Mouse (Mus musculus): Measurements from ENCODE around the gene Glp2r. TPM values are rescaled to one million over a fixed set of nuclear protein-coding genes. Genes with fewer than 3 reads are reported as not detected.

The Glp2r gene
- polyA plus RNA-seq, 1 experiment = not detected

DNA sequence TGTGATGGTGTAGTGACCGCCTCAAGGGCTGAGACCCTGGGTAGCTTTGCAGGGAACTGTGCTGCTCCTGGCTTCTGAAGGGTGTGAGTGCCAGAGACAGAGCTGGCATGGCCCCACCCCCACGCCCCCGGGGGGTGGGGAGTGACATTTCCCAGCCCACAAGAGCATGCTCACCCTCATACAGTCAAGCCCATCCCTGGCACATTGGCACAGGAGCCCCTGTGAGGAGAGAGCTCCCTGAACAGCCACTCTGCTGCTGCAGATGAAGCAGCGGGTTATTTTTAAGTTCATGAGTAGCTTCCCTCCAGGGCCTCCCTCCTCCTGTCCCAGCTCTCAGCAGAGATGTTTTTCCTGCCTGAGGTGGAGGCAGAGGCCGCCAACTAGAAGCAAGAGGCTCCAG is 98.8 kb downstream of the Glp2r start:
- no peak overlapping the region for H3K27ac ChIP-seq (ENCODE audit: insufficient read depth, low read depth, low read length)
- no peak for DNase-seq
- WGBS = 68% methylated on average over 5 of the region's 5 CpGs
- H3K27me3 ChIP-seq (replicated peaks; ENCODE audit: control insufficient read depth, insufficient read depth, low read length) = no peaks in the 10 kb centered on the region
- H3K36me3 ChIP-seq (ENCODE audit: control insufficient read depth, insufficient read depth, low read length) = no peaks in the 10 kb centered on the region
- H3K4me1 ChIP-seq (ENCODE audit: control insufficient read depth, insufficient read depth, low read length) = peaks cover 3% of the 10 kb centered on the region; the same call in 1 of the 2 replicates
- no peak for TF ChIP-seq POLR2A (IDR thresholded peaks at IDR 0.05; ENCODE audit: low read depth, low read length)
- TF ChIP-seq CTCF (conservative IDR thresholded peaks at IDR 0.05; ENCODE audit: insufficient read depth, insufficient read length, low read depth, low read length) = no peak
- H3K4me3 ChIP-seq (ENCODE audit: insufficient read depth, low read depth, low read length) = no peak overlapping the region

GRCm38 (mm10) chr11:67670031-67670430 is 100.9 kb downstream of the Glp2r start:
- Histone ChIP-seq H3K4me1 (ENCODE audit: control insufficient read depth, insufficient read depth, low read length) (peaks cover 3% of the 10 kb centered on the region; the same call in 1 of the 2 replicates), H3K27ac (ENCODE audit: insufficient read depth, low read depth, low read length) (no peak overlapping the region), H3K27me3 (replicated peaks; ENCODE audit: control insufficient read depth, insufficient read depth, low read length) (no peaks in the 10 kb centered on the region), H3K4me3 (ENCODE audit: insufficient read depth, low read depth, low read length) (no peak overlapping the region), H3K36me3 (ENCODE audit: control insufficient read depth, insufficient read depth, low read length) (no peaks in the 10 kb centered on the region)
- WGBS = 95% methylated on average over 6 of the region's 6 CpGs
- TF ChIP-seq POLR2A (IDR thresholded peaks at IDR 0.05; ENCODE audit: low read depth, low read length) (no peak), CTCF (conservative IDR thresholded peaks at IDR 0.05; ENCODE audit: insufficient read depth, insufficient read length, low read depth, low read length) (no peak)
- no peak for DNase-seq

- no peak for DNase-seq
- no peaks in the 10 kb centered on the region for H3K36me3 ChIP-seq (ENCODE audit: control insufficient read depth, insufficient read depth, low read length)
- H3K4me1 ChIP-seq (ENCODE audit: control insufficient read depth, insufficient read depth, low read length) = peaks cover 3% of the 10 kb centered on the region; the same call in 1 of the 2 replicates
- TF ChIP-seq CTCF (conservative IDR thresholded peaks at IDR 0.05; ENCODE audit: insufficient read depth, insufficient read length, low read depth, low read length) (no peak), POLR2A (IDR thresholded peaks at IDR 0.05; ENCODE audit: low read depth, low read length) (no peak)
- no peak overlapping the region for H3K4me3 ChIP-seq (ENCODE audit: insufficient read depth, low read depth, low read length)
- no peak overlapping the region for H3K27ac ChIP-seq (ENCODE audit: insufficient read depth, low read depth, low read length)
- H3K27me3 ChIP-seq (replicated peaks; ENCODE audit: control insufficient read depth, insufficient read depth, low read length) = no peaks in the 10 kb centered on the region
- WGBS = 86% methylated on average over 3 of the region's 3 CpGs
These were observed 102.4 kb downstream of the Glp2r start for GRCm38 (mm10) chr11:67668460-67669007.

DNA sequence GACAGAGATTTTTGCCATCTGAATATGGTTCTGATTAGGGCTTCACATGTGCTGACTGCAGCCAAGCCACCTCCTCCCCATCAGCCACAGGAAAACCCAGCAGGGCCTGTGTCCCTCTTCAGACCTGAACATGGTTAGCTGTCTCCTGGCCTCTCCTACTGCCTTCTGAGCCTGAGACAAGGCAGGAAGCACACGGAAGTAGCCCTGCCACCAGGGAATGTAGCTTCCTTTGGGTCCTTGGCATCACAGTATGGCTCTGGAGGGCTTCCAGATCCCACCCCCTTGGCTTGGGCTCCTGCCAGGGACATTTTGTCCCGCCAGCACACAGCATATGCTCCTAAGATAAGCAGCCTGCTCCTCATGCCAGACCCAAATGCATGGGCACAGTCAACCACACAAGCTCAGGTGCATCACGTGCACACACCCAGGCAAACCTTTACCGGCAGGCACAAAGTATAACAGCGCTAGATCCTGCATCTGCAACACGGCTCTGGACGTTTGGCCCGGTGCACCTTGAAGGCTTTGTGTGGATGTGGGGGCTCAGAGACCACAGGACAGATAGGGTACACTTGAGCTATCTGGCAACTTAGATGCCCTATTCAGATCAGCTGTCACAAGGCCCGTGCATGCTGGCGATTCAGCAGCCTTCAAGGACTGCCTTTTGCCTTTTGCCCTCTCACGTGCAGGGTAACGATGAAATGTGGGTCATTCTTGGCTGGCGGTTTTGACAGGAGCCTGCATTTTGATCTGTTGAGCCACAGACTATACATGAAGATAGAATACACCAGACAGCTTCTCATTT is 103.2 kb downstream of the Glp2r start:
- Histone ChIP-seq H3K27ac (ENCODE audit: insufficient read depth, low read depth, low read length) (no peak overlapping the region), H3K4me1 (ENCODE audit: control insufficient read depth, insufficient read depth, low read length) (peaks cover 3% of the 10 kb centered on the region; the same call in 1 of the 2 replicates), H3K27me3 (replicated peaks; ENCODE audit: control insufficient read depth, insufficient read depth, low read length) (no peaks in the 10 kb centered on the region), H3K36me3 (ENCODE audit: control insufficient read depth, insufficient read depth, low read length) (no peaks in the 10 kb centered on the region), H3K4me3 (ENCODE audit: insufficient read depth, low read depth, low read length) (no peak overlapping the region)
- 64% methylated on average over 13 of the region's 13 CpGs for WGBS
- DNase-seq = peak; percentile 78
- TF ChIP-seq CTCF (conservative IDR thresholded peaks at IDR 0.05; ENCODE audit: insufficient read depth, insufficient read length, low read depth, low read length) (no peak), POLR2A (IDR thresholded peaks at IDR 0.05; ENCODE audit: low read depth, low read length) (no peak)

DNA sequence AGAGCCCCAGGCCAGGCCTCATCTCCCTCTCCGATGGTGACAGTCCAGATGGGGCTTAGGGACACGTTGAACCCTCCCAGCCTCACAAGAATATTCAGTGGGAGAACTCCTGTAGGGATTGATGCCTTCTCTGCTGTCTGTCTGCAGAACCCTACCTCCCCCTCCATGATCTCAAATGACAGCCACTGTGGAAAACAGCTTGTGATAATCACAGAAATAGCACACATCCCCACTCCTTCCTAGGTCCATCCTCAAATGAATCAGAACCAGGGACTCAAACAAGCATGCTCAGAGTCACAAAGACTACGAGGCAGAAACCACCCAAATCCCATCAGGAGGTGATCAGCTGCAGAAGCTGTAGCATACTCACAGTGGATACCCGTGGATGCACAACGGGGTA is 104.8 kb downstream of the Glp2r start:
- no peak for TF ChIP-seq POLR2A (IDR thresholded peaks at IDR 0.05; ENCODE audit: low read depth, low read length)
- no peak for TF ChIP-seq CTCF (conservative IDR thresholded peaks at IDR 0.05; ENCODE audit: insufficient read depth, insufficient read length, low read depth, low read length)
- H3K4me1 ChIP-seq (ENCODE audit: control insufficient read depth, insufficient read depth, low read length) = peaks cover 3% of the 10 kb centered on the region; the same call in 1 of the 2 replicates
- WGBS = 82% methylated on average over 5 of the region's 5 CpGs
- DNase-seq = no peak
- H3K27ac ChIP-seq (ENCODE audit: insufficient read depth, low read depth, low read length) = no peak overlapping the region
- no peak overlapping the region for H3K4me3 ChIP-seq (ENCODE audit: insufficient read depth, low read depth, low read length)
- no peaks in the 10 kb centered on the region for H3K27me3 ChIP-seq (replicated peaks; ENCODE audit: control insufficient read depth, insufficient read depth, low read length)
- H3K36me3 ChIP-seq (ENCODE audit: control insufficient read depth, insufficient read depth, low read length) = no peaks in the 10 kb centered on the region

- H3K4me3 ChIP-seq (ENCODE audit: insufficient read depth, low read depth, low read length) = no peak overlapping the region
- no peak for DNase-seq
- TF ChIP-seq POLR2A (IDR thresholded peaks at IDR 0.05; ENCODE audit: low read depth, low read length) (no peak), CTCF (conservative IDR thresholded peaks at IDR 0.05; ENCODE audit: insufficient read depth, insufficient read length, low read depth, low read length) (no peak)
- WGBS = 97% methylated on average over 6 of the region's 6 CpGs
- no peaks in the 10 kb centered on the region for H3K27me3 ChIP-seq (replicated peaks; ENCODE audit: control insufficient read depth, insufficient read depth, low read length)
- no peak overlapping the region for H3K27ac ChIP-seq (ENCODE audit: insufficient read depth, low read depth, low read length)
- H3K4me1 ChIP-seq (ENCODE audit: control insufficient read depth, insufficient read depth, low read length) = peaks cover 3% of the 10 kb centered on the region; the same call in 1 of the 2 replicates
- no peaks in the 10 kb centered on the region for H3K36me3 ChIP-seq (ENCODE audit: control insufficient read depth, insufficient read depth, low read length)
These were observed 106.0 kb downstream of the Glp2r start for GRCm38 (mm10) chr11:67664918-67665317.

- peaks cover 3% of the 10 kb centered on the region; the same call in 1 of the 2 replicates for H3K4me1 ChIP-seq (ENCODE audit: control insufficient read depth, insufficient read depth, low read length)
- no peak overlapping the region for H3K4me3 ChIP-seq (ENCODE audit: insufficient read depth, low read depth, low read length)
- no peaks in the 10 kb centered on the region for H3K36me3 ChIP-seq (ENCODE audit: control insufficient read depth, insufficient read depth, low read length)
- DNase-seq = no peak
- TF ChIP-seq CTCF (conservative IDR thresholded peaks at IDR 0.05; ENCODE audit: insufficient read depth, insufficient read length, low read depth, low read length) (no peak), POLR2A (IDR thresholded peaks at IDR 0.05; ENCODE audit: low read depth, low read length) (no peak)
- 95% methylated on average over 3 of the region's 3 CpGs for WGBS
- no peak overlapping the region for H3K27ac ChIP-seq (ENCODE audit: insufficient read depth, low read depth, low read length)
- H3K27me3 ChIP-seq (replicated peaks; ENCODE audit: control insufficient read depth, insufficient read depth, low read length) = no peaks in the 10 kb centered on the region
These were observed 106.7 kb downstream of the Glp2r start for GRCm38 (mm10) chr11:67664261-67664660.
